Mouse (Mus musculus): ENCODE results near the gene Timp4.

Gene Timp4

DNA sequence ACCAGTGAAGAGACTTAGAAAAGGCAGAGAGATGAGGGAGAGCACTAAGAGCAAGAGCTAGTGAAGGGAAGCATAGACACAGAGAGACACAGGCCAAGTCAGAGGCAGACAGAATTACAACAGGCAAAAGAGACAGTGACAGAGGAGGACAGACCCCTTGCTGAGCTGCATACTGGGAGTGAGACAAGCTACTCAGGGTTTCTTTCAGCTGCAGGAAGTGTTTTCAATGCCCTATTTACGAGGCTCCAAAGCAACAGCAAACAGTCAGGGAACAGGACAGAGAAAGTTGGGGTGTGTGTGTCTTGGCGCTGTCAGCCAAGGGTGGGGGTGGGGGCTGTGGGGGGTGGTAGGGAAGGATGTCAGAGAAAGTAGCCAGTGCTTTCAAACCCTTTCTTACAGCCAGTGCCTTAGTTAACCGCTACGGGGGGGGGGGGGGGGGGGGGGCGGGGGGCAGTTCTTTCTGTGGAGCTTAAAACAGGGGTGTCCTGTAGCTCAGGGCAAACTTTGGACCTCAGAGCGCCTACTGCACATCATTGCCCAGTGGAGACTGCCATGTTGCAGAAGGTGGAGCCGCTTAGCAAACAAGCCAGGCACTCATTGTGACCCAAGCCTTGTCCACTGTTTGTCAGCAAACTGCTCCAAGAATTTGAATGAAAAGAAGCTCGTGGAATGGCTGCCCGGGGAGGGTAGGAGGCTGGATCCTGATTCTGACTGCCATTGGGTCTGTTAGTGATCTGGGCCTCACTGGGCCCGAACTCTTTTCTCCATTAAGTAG, at the start of gene Timp4:
Timp4 (minus strand) TSS at position 107 of the 775 bp plus-strand sequence.
- DNase-seq (ENCODE audit: low read depth, low spot score) = peak; percentile 95

DNA sequence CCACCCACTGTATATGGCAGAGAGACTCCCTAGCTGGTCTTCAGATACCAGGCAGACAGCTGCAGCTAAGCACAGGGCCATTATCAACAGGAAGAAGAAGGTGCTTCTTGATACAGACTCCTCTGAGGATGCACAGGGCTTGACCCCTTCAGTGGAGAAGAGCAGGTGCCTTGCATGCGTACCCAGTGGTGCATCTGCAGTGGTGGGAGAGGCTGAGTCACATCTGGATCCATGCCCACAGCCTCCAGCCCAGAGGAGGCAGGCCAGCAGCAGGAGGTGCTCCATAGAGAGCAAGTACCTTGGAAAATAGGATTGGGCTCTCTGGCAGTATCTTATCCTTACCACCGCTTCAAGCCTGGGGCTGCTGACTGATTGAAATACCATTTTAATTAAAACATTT, 41.9 kb upstream of the Timp4 start:
- DNase-seq (ENCODE audit: low read depth, low spot score) = no peak

DNA sequence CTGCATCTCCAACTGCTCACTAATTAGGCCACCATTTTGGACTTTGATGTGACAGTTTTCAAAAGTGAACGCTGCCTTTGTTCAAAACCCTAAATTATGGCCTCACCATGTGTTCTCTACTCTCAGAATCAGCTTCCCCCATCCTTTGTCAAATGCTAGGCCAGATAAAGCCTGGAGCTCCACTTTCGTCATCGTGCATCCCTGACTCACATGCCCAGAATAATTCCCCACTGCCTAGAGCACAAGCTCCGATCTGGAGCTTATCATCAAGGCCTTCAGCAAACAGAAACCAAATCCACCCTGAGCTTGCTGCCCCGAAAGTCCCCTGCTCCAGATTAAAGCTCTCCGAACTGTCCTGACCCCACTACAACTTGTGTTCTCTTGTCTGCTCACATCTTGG, 40.6 kb upstream of the Timp4 start:
- no peak for DNase-seq (ENCODE audit: low read depth, low spot score)

DNA sequence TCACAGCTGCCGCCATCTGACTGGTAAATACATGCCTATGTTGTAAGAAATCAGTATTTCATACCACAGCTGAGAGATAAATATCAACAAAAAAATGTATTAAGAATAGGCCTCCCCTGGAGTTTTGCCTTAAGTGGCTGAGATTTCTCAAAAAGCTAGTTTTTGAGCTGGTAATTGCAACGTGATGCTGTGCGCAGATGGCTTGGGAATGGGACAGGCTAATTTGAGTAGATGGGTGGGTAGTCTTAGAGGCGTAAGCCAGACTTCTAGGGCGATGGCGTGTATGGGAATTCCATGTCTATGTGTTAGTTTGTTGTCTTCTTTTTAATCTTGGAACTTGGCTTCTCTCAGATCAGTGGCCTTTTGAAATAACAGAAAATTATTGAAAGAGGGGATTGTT, 39.8 kb upstream of the Timp4 start:
- DNase-seq (ENCODE audit: low read depth, low spot score) = no peak

DNA sequence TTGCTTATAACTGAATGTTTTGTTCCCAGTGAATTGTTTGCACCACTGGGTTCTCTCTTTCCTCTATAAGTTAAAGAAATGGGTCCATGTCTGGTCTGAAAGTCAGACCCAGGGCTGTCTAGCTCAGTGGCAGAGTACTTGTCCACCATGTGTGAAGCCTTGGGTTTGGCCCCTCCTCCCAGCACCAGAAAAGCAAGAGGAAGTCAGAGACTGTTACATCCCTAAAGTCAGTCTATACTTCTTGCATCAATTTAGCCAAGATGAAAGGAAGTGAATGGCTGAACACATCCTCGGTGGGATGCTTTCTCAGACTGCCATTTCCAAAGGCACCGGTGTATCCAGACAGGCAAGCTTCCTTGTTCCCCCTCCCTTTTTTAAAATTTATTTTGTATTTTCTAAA, 39.1 kb upstream of the Timp4 start:
- DNase-seq (ENCODE audit: low read depth, low spot score) = no peak

DNA sequence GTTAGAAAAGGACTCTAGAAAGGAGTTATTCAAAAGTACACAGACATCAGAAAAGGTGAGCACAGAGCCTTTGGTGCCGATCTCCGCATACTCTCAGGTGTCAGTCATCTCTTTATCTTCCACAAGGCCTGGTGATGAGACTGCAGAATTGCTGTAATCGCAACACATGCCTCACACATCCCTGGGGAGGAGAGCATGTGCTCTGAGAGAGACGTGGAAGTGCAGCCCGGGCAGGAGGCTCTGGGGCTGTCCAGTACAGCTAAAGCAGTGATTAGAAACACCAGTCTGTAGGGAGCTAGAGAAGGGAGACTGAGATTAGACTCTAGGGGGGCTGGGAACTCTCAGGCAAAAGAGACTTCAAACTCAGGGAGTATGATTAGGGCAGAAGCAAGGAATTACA, 38.6 kb upstream of the Timp4 start:
- DNase-seq (ENCODE audit: low read depth, low spot score) = no peak

DNA sequence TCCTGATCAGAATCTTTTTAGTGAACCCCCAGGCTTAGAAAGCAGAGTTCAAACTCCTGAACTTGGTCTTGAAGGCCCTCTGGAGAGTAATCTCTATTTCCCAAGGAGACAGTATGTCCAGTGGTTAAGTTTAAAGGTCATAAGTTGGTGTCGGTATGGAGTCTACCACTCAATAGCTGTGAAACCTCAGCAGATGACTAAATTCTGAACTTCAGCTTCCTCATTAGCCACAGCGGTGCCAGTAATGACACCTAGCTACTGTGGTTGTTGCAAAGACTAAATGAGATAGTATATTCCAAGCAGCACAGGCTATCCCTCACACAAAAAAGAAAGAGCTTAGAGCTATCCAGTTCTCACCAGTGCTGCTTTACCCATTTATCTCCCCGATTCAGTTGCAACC, 36.2 kb upstream of the Timp4 start:
- DNase-seq (ENCODE audit: low read depth, low spot score) = no peak

DNA sequence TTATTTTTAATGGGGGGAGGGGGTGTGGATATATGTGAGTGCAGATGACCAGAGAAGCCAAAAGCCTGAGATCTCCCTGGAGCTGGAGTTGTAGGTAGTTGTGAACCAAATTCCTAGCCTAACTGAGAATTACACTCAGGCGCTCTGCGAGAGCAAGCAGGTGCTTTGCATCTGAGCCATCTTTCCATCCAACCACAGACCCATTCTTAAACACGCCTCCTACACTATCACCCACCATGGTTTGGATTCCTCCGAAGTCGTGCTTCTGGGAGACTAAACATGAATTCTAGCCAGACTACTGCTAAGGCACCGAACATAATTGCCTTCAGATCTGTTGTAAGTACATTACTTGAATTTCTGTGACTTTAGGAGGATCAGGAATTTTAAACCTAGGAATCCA, 34.4 kb upstream of the Timp4 start:
- no peak for DNase-seq (ENCODE audit: low read depth, low spot score)

DNA sequence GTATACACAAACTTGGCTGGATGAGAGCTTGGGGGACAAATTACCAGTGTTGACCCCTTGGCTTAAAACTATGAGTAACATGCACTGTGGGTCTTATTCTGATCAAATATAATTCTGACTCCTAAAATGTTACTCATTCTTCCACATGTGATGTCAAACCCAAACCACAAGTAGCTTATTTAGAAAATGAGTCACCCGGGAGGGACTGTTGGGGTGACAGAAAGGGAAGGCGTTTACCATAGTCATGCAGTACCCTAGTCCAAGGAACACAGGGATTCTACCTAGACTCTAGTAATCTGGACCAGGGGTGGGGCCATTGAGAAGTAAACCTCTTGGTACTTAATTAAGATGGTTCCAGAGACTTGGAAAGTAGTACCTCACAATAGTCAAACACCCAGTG, 32.1 kb upstream of the Timp4 start:
- no peak for DNase-seq (ENCODE audit: low read depth, low spot score)

DNA sequence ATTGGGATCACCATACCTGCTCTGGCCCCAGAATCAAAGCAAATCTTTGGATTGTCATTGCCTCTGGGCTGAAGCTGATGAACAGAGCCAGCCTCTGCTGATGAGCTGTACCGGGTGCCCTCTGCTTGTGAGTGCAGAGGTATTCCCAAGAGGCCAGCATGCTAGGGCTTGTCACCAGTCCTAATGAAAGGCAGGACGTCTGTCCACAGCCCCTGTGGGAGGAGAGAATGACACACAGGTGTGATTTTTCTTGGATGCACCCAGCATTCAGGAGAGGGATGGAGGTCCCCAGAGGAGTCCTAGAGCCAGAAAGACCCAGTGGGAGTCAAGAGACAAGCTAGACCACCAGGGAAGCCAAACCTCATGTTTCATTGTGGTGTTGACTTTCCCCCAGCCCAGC, 27.6 kb upstream of the Timp4 start:
- no peak for DNase-seq (ENCODE audit: low read depth, low spot score)

DNA sequence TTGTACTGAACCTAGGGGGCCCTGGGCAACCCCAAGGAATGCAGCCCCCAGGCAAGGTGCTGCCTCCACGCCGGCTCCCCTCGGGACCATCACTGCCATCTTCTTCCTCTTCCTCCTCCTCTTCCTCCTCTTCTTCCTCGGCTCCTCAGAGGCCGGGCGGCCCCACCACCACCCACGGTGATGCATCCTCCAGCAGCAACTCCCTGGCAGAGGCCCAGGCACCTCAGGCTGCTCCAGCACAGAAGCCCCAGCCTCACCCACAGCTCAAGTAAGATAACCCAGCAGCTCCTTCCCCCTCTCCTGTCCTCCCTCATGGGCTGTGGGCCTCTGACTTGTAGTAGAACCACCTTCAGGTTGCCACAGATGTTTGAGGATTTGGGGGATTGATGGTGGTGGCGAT, 26.1 kb upstream of the Timp4 start:
- no peak for DNase-seq (ENCODE audit: low read depth, low spot score)

DNA sequence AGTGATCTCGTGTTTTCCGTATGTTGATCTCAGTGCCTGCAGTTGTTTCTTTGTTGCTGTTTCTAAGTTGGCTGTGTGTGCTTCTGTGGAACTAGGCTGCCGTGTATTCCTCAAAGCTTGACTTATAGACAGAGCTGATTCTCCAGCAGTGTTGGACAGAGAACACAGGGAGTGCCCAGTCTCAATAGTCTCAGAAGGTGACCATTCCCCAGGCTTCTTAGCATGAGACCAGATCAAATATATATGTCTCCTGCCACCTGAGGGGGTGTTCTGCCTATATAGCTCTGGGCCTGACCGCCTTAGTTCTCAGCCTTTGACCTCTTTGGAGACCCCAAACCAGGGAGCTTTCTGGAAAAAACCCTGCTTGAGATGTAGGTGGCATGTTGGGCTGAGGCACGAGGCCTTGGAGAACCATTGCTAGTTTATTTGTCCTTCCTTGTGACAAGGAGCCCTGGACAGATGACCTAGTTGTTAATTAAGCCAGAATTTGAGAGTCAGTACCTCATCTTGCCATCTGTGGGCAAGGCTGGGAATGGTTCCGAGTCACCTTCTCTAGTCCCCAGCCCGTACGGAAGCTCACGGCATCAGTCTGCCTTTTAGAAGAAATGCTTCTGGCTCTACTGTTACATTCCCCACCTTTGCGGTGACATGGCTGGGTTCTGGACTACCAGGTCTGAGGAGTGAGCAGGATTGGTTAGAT, 23.3 kb upstream of the Timp4 start:
- DNase-seq (ENCODE audit: low read depth, low spot score) = no peak

DNA sequence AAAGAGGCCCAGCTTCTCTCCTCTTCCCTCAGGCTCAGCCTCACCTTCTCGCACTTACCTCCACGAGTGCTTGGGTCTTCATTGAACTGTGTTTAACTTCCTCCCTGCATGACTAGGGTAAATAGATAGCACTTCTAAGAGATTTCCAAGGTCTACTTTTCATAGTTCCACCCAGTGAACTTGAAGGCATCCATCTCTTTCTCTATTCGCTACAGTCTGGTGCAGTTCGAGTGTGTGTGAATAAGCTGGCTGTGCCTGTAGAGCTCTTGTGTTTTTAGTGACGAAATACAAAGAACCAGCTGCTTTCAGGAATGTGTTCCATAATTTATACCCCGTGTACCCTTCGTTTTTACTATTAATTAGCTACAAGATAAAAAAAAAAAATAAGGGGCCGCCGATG, 22.7 kb upstream of the Timp4 start:
- DNase-seq (ENCODE audit: low read depth, low spot score) = no peak

DNA sequence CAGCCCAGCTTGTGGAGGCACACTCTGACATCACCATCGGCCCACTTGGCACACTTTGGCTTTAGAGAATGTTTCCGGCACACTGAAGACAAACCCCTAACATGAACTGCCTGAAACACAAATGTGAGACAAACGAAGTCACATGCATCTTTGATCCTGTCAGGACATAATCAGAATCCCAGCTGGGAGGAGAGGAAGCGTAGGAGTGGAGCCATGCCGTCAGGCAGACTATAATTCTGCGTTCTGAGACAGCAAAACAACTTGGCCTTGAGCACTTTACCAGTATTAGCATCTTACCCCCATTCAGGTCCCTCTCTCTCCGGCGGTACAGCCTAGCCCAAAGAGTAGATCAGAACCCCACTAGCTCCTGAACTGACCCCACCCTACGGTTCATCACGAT, 21.3 kb upstream of the Timp4 start:
- no peak for DNase-seq (ENCODE audit: low read depth, low spot score)

DNA sequence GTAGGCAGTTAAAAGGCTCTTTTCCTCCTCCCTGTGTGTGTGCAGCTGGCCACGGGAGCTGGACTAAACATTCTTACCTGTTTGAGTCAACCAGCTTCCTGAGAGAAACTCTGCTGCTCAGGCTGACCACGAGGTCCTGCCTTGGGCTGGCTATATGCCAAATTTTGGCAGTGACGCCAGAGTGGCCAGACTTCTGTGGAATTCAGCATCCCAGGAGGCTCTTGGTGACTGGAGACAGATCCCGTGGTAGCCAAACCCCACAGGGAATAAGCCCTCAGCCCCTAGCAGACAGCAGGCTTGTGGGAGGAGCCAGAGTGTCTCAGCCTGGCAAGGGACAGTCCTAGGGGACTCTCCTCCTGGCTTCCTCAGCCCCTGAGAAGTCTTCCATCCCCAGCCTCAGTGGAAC, 19.9 kb upstream of the Timp4 start:
- no peak for DNase-seq (ENCODE audit: low read depth, low spot score)

DNA sequence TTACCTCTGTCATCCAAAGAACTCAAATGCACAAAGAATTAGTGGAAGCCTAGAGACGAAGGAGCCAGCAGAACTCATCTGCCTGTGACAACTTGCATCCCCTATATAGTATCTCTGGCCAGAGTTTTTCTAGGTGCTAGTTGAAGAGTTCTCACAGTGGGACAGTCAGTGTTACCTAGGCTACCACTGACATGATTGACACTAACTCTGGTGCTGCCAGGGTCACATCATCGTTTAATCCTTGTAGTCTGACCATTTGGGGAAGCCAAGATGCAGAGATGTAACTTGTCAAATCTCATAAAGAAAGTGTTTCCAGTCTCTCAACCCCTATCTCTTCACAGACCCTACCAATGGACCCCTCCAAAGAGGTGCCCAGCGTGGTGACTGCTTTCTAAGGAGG, 19.3 kb upstream of the Timp4 start:
- DNase-seq (ENCODE audit: low read depth, low spot score) = no peak

DNA sequence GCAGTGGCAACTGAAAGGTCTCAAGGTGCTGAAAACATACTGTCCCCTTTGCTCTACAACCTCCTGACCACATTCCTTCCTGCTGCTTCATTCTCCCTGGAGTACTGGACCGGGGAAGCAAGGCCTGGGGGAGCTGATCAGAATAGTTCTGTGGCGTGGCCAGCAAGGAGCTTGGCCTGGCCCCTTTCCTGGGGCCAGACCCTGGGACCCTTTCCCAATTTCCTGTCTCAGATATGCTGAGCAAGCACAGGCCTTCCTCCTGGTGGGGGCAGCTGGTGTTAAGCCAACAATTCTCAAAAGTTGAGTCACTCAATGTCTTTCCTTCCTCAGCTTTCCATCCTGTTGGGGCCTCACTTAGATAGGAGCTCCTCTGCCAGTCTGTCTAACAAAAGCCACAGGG, 18.1 kb upstream of the Timp4 start:
- DNase-seq (ENCODE audit: low read depth, low spot score) = no peak

DNA sequence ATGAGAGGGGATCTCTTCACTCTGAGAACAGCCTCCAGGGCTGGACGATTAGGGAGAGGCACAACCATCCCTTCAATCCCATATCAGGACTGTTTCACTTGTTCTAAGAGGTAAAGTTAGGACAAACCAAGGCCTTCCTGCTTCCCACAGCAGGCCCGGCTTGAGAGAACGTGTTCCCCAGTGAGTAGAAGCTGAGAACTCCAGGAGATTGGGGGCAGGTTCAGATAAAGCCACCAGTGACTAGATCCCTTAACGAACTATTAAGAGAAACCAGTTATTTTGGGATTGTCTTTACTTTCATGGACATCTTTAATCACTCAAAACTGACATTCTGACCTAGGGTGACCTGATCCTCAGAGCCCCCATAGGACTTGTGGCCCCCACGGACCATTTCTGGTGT, 17.6 kb upstream of the Timp4 start:
- no peak for DNase-seq (ENCODE audit: low read depth, low spot score)

DNA sequence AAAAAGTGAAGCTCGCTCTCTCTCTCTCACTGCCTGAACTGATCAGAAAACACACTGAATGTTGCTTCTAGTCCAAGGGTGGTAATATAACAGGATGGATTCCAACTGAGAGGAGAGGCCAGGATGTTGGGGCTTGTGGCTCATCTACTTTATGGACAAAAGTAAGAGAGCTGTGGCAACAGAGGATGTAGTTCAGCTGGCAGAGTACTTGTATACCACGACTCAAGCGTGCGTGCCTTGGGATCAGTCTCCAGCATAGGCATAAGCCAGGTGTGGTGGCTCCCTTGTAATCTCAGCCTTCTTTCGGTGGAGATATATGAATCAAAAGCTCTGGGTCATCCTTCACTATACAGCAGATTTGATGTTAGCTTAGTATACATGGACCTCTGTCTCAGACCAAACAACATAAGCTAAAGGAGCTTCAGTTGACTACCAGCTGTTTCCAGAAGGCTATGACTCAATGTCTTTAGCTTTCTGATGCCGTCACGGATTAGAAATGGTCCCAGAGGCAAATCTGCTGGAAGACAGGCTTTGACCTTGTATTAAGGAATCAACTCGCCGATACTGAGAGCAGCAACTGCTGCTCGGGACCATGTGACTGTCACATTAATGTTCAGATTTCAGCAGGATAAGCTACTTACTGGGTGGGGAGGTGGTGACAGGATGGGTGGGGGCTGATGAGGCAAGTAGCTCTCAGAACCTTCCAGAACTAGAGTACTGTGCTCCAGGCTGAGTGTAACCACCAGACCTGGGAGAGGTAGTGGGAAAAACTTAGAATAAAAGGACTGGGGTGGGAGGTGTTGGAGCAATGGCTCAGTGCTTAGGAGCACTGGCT, 16.8 kb upstream of the Timp4 start:
- no peak for DNase-seq (ENCODE audit: low read depth, low spot score)

DNA sequence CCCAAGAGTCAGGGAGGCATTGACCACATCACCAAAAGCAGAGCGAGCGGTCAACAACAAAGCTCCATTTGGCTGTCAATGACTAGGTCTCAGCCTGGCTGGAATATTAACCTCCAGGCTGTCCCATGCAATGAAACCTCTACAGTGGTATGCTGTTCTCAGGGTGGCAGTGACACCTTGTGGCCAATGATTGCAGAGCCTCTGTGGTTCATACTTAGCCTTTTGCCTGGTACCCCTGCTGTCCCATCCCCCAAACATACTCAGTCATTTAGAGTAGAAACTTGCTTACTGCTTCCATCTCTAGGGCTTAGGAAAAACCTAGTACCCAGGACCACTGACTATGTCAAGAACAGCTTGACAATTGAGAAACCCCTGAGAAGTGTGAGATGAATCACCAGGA, 15.9 kb upstream of the Timp4 start:
- DNase-seq (ENCODE audit: low read depth, low spot score) = peak; percentile 66

DNA sequence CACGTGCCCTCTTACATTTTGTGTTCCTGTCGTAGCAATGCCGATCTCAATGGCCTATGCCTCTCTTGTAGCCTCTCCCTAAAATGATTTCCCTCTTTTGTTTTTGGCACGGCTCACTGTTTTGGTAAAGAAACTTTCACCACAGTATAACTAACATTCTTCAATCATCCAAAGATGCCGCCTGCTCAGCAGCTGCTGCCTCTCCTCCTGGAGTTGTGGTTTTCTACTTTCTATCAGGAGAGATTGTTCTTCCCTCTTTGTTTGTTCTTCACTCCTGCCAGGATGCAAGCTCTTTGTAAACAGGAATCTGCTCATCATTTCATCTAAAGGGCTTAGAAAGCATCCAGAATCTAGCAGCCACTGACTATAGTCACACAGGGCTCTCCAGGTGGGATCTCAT, 14.8 kb upstream of the Timp4 start:
- DNase-seq (ENCODE audit: low read depth, low spot score) = no peak

DNA sequence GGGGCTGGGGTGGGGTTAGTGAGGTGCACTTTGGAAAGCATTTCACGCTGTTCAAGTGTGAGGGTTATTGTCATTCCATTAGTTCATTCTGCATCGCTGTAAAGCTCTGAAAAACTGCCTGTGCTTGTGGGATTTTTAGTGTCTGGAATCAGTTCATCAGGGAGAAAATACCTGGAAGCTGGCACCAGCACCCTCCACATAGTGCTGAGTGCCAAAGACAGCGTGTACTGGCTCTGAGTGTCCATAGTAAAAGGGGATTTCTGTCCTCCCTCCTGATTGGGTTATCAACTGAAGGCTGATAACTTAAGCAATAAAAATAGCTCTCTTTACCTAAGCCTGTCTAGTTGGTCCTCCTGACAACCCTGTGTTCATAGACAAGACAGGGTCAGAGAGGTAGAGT, 8.5 kb upstream of the Timp4 start:
- no peak for DNase-seq (ENCODE audit: low read depth, low spot score)

DNA sequence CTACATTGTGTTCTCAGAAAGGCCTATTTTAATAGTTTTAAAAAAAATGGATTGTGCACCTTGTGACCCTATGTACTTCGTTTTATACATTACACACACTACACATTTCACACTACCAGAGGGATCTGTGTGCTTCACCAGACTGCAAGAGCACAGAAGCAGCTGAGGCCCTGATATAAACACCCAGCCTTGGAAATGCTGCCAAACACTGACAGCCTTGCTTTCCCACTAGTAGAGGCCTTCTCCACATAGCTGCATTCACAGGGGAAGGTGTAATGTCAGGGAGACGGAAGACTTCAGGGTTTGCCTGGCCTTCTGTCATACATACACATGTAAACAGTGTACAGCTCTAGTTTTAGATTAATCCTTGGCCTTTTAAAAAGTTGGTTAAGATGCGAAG, 3.2 kb upstream of the Timp4 start:
- DNase-seq (ENCODE audit: low read depth, low spot score) = no peak

All from ES-CJ7 (cell line).